Mouse (Mus musculus) cerebellum, adult 2 months (tissue): ENCODE results near the gene Zfp282. TPM values are rescaled to one million over a fixed set of nuclear protein-coding genes. Genes with fewer than 3 reads are reported as not detected.

Experiments
- DNase-seq, 2 experiments: peaks; one replicate each; pipeline ENCODE4 v3.0.0; 2021
- H3K27ac ChIP-seq: fragments of 200-500 bp; 2 replicates; pipeline ENCODE4 v1.5.1; 2012; ENCODE audit warnings: low read length, control low read depth, inconsistent platforms; ENCODE audit not compliant: insufficient read depth
- H3K27me3 ChIP-seq: fragments of 200-500 bp; 2 replicates; pipeline ENCODE4 v1.6.1; 2012; ENCODE audit warnings: inconsistent platforms, mild to moderate bottlenecking, low read length, moderate library complexity; ENCODE audit not compliant: control insufficient read depth, insufficient read depth
- H3K4me1 ChIP-seq: fragments of 200-500 bp; 2 replicates; pipeline ENCODE4 v1.6.1; 2011; ENCODE audit warnings: low read length; ENCODE audit not compliant: control insufficient read depth, insufficient read depth
- H3K4me3 ChIP-seq: fragments of 200-500 bp; replicated peaks from 2 replicates; pipeline ENCODE3; 2011; ENCODE audit warnings: mild to moderate bottlenecking, low read depth, low read length, control low read depth; ENCODE audit not compliant: insufficient read depth
- CTCF ChIP-seq: fragments of 200-500 bp; IDR thresholded peaks from 2 replicates; pipeline ENCODE4 v1.5.1; 2011; ENCODE audit warnings: low read depth, mild to moderate bottlenecking, control low read depth, low read length, moderate library complexity, borderline replicate concordance; ENCODE audit not compliant: insufficient read depth
- POLR2A ChIP-seq: fragments of 200-500 bp; IDR thresholded peaks from 2 replicates; pipeline ENCODE4 v1.6.1; 2011; ENCODE audit warnings: low read length, control low read depth, borderline replicate concordance; ENCODE audit not compliant: insufficient read depth
- polyA plus RNA-seq: library from polyadenylated mRNA; depleted of rRNA; stranded (reverse); fragments of >200 nt; gene quantifications from 2 replicates; pipeline ENCODE4 v1.2.3, GENCODE M21; 2012; rRNA removed

Gene Zfp282
- polyA plus RNA-seq, 1 experiment = 14.0 TPM

DNA sequence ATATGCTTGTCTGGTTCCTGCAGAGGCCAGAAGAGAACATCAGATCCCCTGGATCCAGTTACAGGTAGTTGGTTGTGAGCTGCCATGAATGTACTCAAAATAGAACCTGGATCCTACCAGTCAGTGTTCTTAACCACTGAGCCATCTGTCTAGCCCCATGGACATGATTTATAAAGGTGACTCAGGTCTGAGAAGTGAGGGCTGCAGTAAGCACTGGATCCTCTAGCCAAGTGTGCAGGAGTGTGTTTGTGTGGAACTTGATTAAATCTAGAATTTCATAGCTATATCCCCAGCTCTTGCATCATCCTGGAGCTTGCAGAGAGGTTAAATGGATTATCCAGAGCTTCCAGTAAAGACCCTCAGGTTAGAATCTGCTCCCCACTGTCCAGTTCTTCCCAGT, 80.8 kb downstream of the Zfp282 start:
- TF ChIP-seq CTCF (no peak), POLR2A (no peak)
- peaks cover 9% of the 10 kb centered on the region for H3K4me1 ChIP-seq
- no peak for DNase-seq
- H3K4me3 ChIP-seq = no peak overlapping the region
- H3K27me3 ChIP-seq = no peaks in the 10 kb centered on the region
- H3K27ac ChIP-seq = no peak overlapping the region

Other genes starting within 250 kb of the Zfp282 start
- gene Pdia4, start 63.8 kb upstream of the Zfp282 start, polyA plus RNA-seq = 30.1 and 31.9 TPM in 2 replicates
- 2.9 and 3.0 TPM in 2 replicates for gene Zfp786, start 46.3 kb upstream of the Zfp282 start, polyA plus RNA-seq
- gene Zfp398, start 41.5 kb upstream of the Zfp282 start, polyA plus RNA-seq = 20.0 and 21.2 TPM in 2 replicates
- gene Zfp212, start 43.3 kb downstream of the Zfp282 start, polyA plus RNA-seq = 17.2 and 19.0 TPM in 2 replicates
- gene Zfp956, start 76.2 kb downstream of the Zfp282 start, polyA plus RNA-seq = 34.4 and 35.1 TPM in 2 replicates
- 27.6 and 35.2 TPM in 2 replicates for gene Zfp777, start 171.7 kb downstream of the Zfp282 start, polyA plus RNA-seq
- 32.2 and 33.3 TPM in 2 replicates for gene Zfp746, start 209.4 kb downstream of the Zfp282 start, polyA plus RNA-seq